Mouse (Mus musculus): Measurements from ENCODE around the gene Samm50. TPM values are rescaled to one million over a fixed set of nuclear protein-coding genes. Genes with fewer than 3 reads are reported as not detected.
A peak's percentile ranks its signal among the peaks of the same experiment; 100 is the strongest.
"Not testable (repeated sequence)": the region's sequence is repeated elsewhere in the genome, so short reads cannot be mapped to it uniquely, and the experiment has no call there.

Samm50 gene
- polyA plus RNA-seq (2016; fragmentation: Nextera tagmentation; extraction: Ambion mirVana): 94.5 and 103 TPM in 2 replicates

DNA sequence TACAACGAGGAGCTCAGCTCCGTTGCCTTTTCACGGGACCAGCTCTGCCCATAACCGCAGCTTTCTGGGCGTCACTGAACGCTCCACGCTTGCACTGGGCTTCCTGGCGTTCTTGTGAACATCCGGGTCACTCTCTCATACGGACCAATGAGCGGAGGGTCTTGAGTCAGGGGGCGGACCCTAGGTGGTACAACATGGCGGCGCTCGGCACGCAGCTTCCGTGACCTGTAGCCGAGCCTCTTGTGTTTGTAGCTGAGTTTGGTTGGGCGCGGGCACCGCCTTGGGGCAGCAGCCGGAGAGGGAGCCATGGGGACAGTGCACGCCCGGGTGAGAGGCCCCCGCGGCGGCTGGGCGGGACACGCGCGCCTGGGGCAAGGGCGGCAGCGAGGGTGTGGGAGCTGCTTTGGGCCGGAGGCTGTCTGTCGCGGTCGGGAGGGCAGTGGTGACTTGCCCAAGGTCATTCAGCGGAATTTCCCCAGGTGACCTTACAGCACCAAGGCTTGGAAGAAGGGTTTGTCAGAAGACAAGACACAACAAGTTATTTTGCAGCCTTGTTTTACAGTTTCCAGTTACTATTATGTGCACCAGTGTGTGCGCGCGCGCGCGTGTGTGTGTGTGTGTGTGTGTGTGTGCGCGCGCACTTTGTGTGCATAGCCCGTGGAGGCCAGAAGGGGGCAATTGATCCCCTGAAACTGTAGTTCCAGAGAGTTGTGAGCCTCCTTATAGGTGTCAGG lies at the start of gene Samm50:
Samm50 (plus strand) TSS at position 184 of the 734 bp plus-strand sequence.
- no peaks in the 10 kb centered on the region for H3K9me3 ChIP-seq
- peaks cover 20% of the 10 kb centered on the region; the same call in 1 of the 2 replicates for H3K4me1 ChIP-seq (replicated peaks)
- 4% methylated on average over 48 of the region's 48 CpGs for WGBS
- peaks cover 24% of the 10 kb centered on the region for H3K36me3 ChIP-seq
- H3K27ac ChIP-seq: peak within 1 kb of the TSS; percentile 94
- H3K4me3 ChIP-seq: peak within 1 kb of the TSS; percentile 99
- no peaks in the 10 kb centered on the region for H3K27me3 ChIP-seq (ENCODE audit: insufficient read depth, poor library complexity, severe bottlenecking)
- DNase-seq (ENCODE audit: low spot score): peak; percentile 94

DNA sequence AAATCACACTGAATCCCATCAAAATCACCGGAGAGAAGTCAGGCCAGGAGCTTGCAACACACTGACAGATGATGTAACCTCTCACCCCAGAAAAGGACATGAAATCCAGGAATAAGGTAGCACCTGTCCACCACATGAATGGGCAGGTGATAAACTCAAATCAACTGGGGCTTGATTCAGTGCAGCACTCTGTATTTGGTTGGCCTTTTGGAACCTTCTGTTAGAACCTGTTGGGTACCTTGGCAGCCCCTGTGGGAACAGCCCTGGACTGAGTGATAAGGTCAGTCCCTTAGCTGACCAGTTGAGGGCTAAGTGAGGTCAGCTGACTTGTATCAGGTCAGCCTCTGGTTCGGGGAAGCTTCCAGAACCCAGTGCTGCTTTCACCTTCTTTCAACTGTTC lies 35.9 kb upstream of the Samm50 start:
- no peak overlapping the region for H3K4me3 ChIP-seq
- 89% methylated on average over 2 of the region's 2 CpGs for WGBS
- no peaks in the 10 kb centered on the region for H3K27me3 ChIP-seq (ENCODE audit: insufficient read depth, poor library complexity, severe bottlenecking)
- no peak for DNase-seq (ENCODE audit: low spot score)
- H3K4me1 ChIP-seq (replicated peaks): no peaks in the 10 kb centered on the region
- no peaks in the 10 kb centered on the region for H3K9me3 ChIP-seq
- no peak overlapping the region for H3K27ac ChIP-seq
- no peaks in the 10 kb centered on the region for H3K36me3 ChIP-seq

DNA sequence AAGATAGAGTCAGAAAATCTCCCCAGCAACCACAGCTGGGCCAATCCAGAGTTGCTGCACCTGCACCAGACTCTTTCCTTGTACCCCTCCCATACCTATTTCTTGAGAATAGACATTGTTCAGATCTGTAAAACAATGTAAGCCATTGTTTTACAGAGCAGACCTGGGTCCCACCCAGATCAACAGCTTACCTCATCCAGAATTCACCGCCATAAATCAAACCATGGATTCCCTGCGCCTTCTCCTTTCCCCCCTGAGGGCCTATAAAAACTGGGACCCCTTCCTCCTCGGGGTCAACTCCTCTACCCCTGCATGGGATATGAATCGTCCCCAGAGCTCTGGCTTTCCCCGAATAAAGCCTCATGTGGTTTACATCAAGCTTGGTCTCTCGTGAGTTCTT lies 34.5 kb upstream of the Samm50 start:
- DNase-seq (ENCODE audit: low spot score); H3K4me1 ChIP-seq (replicated peaks); H3K27me3 ChIP-seq (ENCODE audit: insufficient read depth, poor library complexity, severe bottlenecking); H3K36me3 ChIP-seq; H3K27ac ChIP-seq; H3K4me3 ChIP-seq; H3K9me3 ChIP-seq: not testable (repeated sequence)
- 93% methylated on average over 6 of the region's 6 CpGs for WGBS

- no peaks in the 10 kb centered on the region for H3K27me3 ChIP-seq (ENCODE audit: insufficient read depth, poor library complexity, severe bottlenecking)
- no peak for DNase-seq (ENCODE audit: low spot score)
- peaks cover under 1% of the 10 kb centered on the region for H3K4me1 ChIP-seq (replicated peaks)
- no peaks in the 10 kb centered on the region for H3K36me3 ChIP-seq
- H3K4me3 ChIP-seq: no peak overlapping the region
- no peaks in the 10 kb centered on the region for H3K9me3 ChIP-seq
- H3K27ac ChIP-seq: no peak overlapping the region
- WGBS: 81% methylated on average over 6 of the region's 6 CpGs
These were observed 30.2 kb upstream of the Samm50 start for GRCm38 (mm10) chr15:84161871-84162270.

GRCm38 (mm10) chr15:84166818-84167217 lies 25.2 kb upstream of the Samm50 start:
- Histone ChIP-seq H3K27me3 (ENCODE audit: insufficient read depth, poor library complexity, severe bottlenecking) (peaks cover 23% of the 10 kb centered on the region), H3K27ac (peak overlapping the region; percentile 82; the same call in 1 of the 2 replicates), H3K36me3 (no peaks in the 10 kb centered on the region), H3K4me1 (replicated peaks) (peaks cover 24% of the 10 kb centered on the region), H3K9me3 (no peaks in the 10 kb centered on the region), H3K4me3 (no peak overlapping the region)
- WGBS: 72% methylated on average over 6 of the region's 6 CpGs
- no peak for DNase-seq (ENCODE audit: low spot score)

- H3K4me3 ChIP-seq: peak within 1 kb of the TSS; percentile 66
- under 1% methylated on average over 28 of the region's 28 CpGs for WGBS
- peak within 1 kb of the TSS; percentile 82 for H3K27ac ChIP-seq
- peaks cover 24% of the 10 kb centered on the region for H3K4me1 ChIP-seq (replicated peaks)
- H3K36me3 ChIP-seq: no peaks in the 10 kb centered on the region
- H3K27me3 ChIP-seq (ENCODE audit: insufficient read depth, poor library complexity, severe bottlenecking): peaks cover 23% of the 10 kb centered on the region
- no peaks in the 10 kb centered on the region for H3K9me3 ChIP-seq
- peak; percentile 97 for DNase-seq (ENCODE audit: low spot score)
These were observed 24.4 kb upstream of the Samm50 start, which contains the start of gene Pnpla3 for GRCm38 (mm10) chr15:84167600-84167999. Gene Pnpla3, plus strand, starts transcription at chr15:84167837.

DNA sequence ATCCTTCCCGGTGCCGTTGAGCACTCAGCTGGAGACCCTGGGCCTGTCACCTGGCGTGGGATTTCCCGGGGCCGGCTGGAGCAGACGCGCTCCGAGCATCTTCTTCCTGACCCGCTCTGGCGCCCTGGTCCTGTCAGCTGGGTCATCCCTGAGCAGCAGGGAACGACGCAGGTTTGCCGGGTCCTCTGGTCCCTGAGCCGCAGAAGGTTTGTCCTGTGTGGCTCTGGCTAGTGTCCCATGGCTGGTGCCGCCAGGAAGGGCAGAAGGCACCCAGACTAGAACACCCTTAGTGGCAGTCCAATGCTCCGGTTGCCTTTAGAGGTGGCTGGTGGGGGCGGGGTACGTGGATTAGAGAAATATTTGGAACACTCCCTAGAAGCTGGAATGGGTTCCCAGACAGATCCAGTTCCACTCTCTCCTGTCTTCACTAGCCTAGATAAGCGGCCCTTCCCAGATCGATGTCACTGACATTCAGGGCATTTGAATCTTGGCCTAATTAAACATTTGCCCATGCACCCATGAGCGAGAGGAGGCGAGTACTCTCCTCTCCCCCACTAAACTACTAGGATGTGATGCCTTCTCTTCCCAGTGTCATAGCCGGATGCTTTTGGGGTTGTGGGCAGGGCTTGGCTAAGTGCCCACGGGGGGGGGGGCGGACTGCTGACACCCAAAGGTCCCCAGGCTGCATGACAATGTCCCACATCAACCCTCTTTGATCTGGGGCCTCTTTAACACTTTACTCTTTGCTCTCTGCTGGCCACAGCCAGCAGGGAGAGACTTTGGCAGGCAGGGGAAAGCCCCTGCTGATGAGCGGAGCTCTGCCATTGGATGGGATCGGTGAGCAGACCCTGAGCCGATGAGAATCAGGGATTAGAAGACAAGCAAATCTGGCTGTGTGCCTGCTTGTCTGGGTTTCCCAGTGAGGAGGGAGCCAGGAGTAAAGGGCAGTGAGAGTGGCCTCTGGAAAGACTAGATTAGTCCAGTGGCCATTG lies 23.6 kb upstream of the Samm50 start:
- H3K27ac ChIP-seq: peak overlapping the region; percentile 82
- H3K4me1 ChIP-seq (replicated peaks): peaks cover 24% of the 10 kb centered on the region
- peaks cover 23% of the 10 kb centered on the region for H3K27me3 ChIP-seq (ENCODE audit: insufficient read depth, poor library complexity, severe bottlenecking)
- DNase-seq (ENCODE audit: low spot score): peak; percentile 19
- H3K4me3 ChIP-seq: peak overlapping the region; percentile 66
- no peaks in the 10 kb centered on the region for H3K9me3 ChIP-seq
- no peaks in the 10 kb centered on the region for H3K36me3 ChIP-seq
- WGBS: 2% methylated on average over 28 of the region's 28 CpGs

GRCm38 (mm10) chr15:84169511-84169910 lies 22.5 kb upstream of the Samm50 start:
- Histone ChIP-seq H3K27me3 (ENCODE audit: insufficient read depth, poor library complexity, severe bottlenecking) (peaks cover 23% of the 10 kb centered on the region), H3K4me3 (no peak overlapping the region), H3K36me3 (no peaks in the 10 kb centered on the region), H3K4me1 (replicated peaks) (peaks cover 24% of the 10 kb centered on the region), H3K27ac (no peak overlapping the region), H3K9me3 (no peaks in the 10 kb centered on the region)
- no peak for DNase-seq (ENCODE audit: low spot score)
- 71% methylated on average over 1 of the region's 1 CpGs for WGBS

GRCm38 (mm10) chr15:84171166-84171565 lies 20.9 kb upstream of the Samm50 start:
- DNase-seq (ENCODE audit: low spot score): no peak
- peaks cover 23% of the 10 kb centered on the region for H3K27me3 ChIP-seq (ENCODE audit: insufficient read depth, poor library complexity, severe bottlenecking)
- H3K27ac ChIP-seq: no peak overlapping the region
- no peaks in the 10 kb centered on the region for H3K9me3 ChIP-seq
- peaks cover 24% of the 10 kb centered on the region for H3K4me1 ChIP-seq (replicated peaks)
- WGBS: 85% methylated on average over 7 of the region's 7 CpGs
- H3K36me3 ChIP-seq: no peaks in the 10 kb centered on the region
- no peak overlapping the region for H3K4me3 ChIP-seq

DNA sequence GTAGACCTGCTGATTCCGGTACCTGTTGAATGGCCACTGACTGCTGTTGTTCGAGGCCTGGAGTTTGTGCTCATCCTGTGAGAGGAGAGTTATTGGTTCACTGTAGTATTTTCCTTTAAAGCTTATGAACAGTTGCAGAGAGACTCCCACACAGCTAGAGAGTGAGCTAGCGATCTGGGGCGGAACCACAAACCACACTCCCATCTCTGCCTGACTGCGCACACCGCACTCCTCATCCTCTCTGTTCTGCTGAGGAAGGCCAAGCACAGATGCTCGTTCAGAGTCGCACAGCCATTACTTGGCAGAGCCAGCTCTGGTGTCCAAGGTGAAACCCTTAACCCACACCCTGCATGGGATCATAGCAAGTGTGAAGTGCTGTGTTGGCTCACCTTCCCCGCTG lies 13.3 kb upstream of the Samm50 start:
- H3K4me1 ChIP-seq (replicated peaks): peaks cover 15% of the 10 kb centered on the region
- no peaks in the 10 kb centered on the region for H3K36me3 ChIP-seq
- no peak overlapping the region for H3K27ac ChIP-seq
- WGBS: 93% methylated on average over 9 of the region's 9 CpGs
- H3K9me3 ChIP-seq: no peaks in the 10 kb centered on the region
- peaks cover 9% of the 10 kb centered on the region; the same call in 1 of the 2 replicates for H3K27me3 ChIP-seq (ENCODE audit: insufficient read depth, poor library complexity, severe bottlenecking)
- no peak overlapping the region for H3K4me3 ChIP-seq
- DNase-seq (ENCODE audit: low spot score): no peak

- Histone ChIP-seq H3K27ac (no peak overlapping the region), H3K4me1 (replicated peaks) (peaks cover 24% of the 10 kb centered on the region), H3K36me3 (no peaks in the 10 kb centered on the region), H3K4me3 (no peak overlapping the region), H3K27me3 (ENCODE audit: insufficient read depth, poor library complexity, severe bottlenecking) (peaks cover 9% of the 10 kb centered on the region; the same call in 1 of the 2 replicates), H3K9me3 (no peaks in the 10 kb centered on the region)
- WGBS: 63% methylated on average over 6 of the region's 6 CpGs
- no peak for DNase-seq (ENCODE audit: low spot score)
These were observed 10.0 kb upstream of the Samm50 start for GRCm38 (mm10) chr15:84182000-84182399.

GRCm38 (mm10) chr15:84183967-84184366 lies 8.1 kb upstream of the Samm50 start:
- WGBS: 47% methylated on average over 1 of the region's 1 CpGs
- DNase-seq (ENCODE audit: low spot score): peak; percentile 22
- no peaks in the 10 kb centered on the region for H3K36me3 ChIP-seq
- H3K4me1 ChIP-seq (replicated peaks): peaks cover 24% of the 10 kb centered on the region
- peaks cover 9% of the 10 kb centered on the region; the same call in 1 of the 2 replicates for H3K27me3 ChIP-seq (ENCODE audit: insufficient read depth, poor library complexity, severe bottlenecking)
- no peaks in the 10 kb centered on the region for H3K9me3 ChIP-seq
- H3K27ac ChIP-seq: 0 out of 2 replicates have a peak overlapping the region, but pooled peaks have one; percentile 14
- H3K4me3 ChIP-seq: no peak overlapping the region

Measured in hindbrain, embryonic 10.5 days (tissue).